Mouse (Mus musculus) heart, postnatal 0 days (tissue): Measurements from ENCODE around the gene Pcsk1n.

Experiments
- CTCF ChIP-seq: IDR thresholded peaks from 2 replicates; pipeline ENCODE4 v1.5.1; 2016; ENCODE audit warnings: antibody characterized with exemption, control low read depth, low read depth
- EP300 ChIP-seq: IDR thresholded peaks from 2 replicates; pipeline ENCODE4 v1.6.1; 2016; ENCODE audit warnings: antibody characterized with exemption, low read depth

DNA sequence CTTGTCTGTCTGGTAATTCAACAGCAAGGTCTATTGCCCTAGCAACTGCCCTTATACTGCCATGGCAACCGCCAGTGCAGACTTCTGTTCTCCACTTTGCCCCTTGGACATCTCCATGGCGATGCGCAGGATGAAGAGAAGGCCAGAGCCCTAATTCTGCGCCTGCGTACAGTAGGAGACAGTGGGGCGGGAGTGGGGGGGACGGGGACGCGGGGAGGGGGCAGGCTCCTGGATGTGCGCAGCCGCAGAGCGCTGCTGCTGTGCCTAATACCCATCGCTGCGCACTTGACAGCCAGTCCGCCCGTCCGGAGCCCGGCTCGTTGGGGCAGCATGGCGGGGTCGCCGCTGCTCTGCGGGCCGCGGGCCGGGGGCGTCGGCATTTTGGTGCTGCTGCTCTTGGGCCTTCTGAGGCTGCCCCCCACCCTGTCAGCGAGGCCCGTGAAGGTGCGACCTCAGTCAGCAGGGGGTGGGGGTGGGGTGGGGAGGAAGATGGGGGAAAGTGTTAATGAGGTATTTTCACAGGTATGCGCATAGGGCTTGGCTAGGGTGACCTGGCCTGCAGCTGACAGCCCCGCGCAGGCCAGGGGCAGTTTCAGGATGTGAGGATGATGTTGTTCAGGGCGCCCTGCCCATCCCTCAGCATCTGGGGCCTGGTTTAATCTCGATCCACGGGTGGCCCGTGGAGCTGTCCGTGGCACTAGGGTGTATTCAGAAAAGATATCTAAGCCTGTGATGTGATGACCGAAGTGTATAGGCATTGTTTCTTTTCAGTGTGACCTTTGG is at the start of gene Pcsk1n:
- TF ChIP-seq CTCF, result no peak
- no peak for TF ChIP-seq EP300
